Mouse (Mus musculus) brain, adult 2 months (tissue): ENCODE results near the gene Mrgbp.

ENCODE experiments used
- DNase-seq: peaks from one replicate; pipeline ENCODE4 v3.0.0; 2011; ENCODE audit warnings: low read depth, low spot score

The Mrgbp gene

GRCm38 (mm10) chr2:180581002-180581401 lies at the start of gene Mrgbp:
Gene Mrgbp (plus strand): TSS chr2:180581304.
- no peak for DNase-seq

GRCm38 (mm10) chr2:180531671-180532385 lies 49.3 kb upstream of the Mrgbp start:
- DNase-seq, result no peak

- DNase-seq, result no peak
Observed at GRCm38 (mm10) chr2:180532386-180532995, 48.6 kb upstream of the Mrgbp start.

- no peak for DNase-seq
Observed at GRCm38 (mm10) chr2:180533237-180533636, 47.9 kb upstream of the Mrgbp start.

GRCm38 (mm10) chr2:180543675-180544074 lies 37.4 kb upstream of the Mrgbp start:
- DNase-seq, result no peak

- no peak for DNase-seq
Observed at GRCm38 (mm10) chr2:180545046-180545445, 36.1 kb upstream of the Mrgbp start.

- DNase-seq, result peak; percentile 42
Observed at GRCm38 (mm10) chr2:180547384-180548106, 33.6 kb upstream of the Mrgbp start.

- DNase-seq, result no peak
Observed at GRCm38 (mm10) chr2:180552340-180552739, 28.8 kb upstream of the Mrgbp start.

GRCm38 (mm10) chr2:180555219-180555618 lies 25.9 kb upstream of the Mrgbp start:
- peak; percentile 47 for DNase-seq

- DNase-seq, result no peak
Observed at GRCm38 (mm10) chr2:180556470-180556869, 24.6 kb upstream of the Mrgbp start.

GRCm38 (mm10) chr2:180560245-180560644 lies 20.9 kb upstream of the Mrgbp start:
- no peak for DNase-seq

GRCm38 (mm10) chr2:180562146-180562545 lies 19.0 kb upstream of the Mrgbp start:
- peak; percentile 37 for DNase-seq

GRCm38 (mm10) chr2:180563296-180563695 lies 17.8 kb upstream of the Mrgbp start:
- DNase-seq, result no peak

GRCm38 (mm10) chr2:180563841-180564240 lies 17.3 kb upstream of the Mrgbp start:
- DNase-seq, result no peak

- DNase-seq, result peak; percentile 85
Observed at GRCm38 (mm10) chr2:180566240-180566913, 14.7 kb upstream of the Mrgbp start.

GRCm38 (mm10) chr2:180569028-180569643 lies 12.0 kb upstream of the Mrgbp start:
- DNase-seq, result peak; percentile 27

- no peak for DNase-seq
Observed at GRCm38 (mm10) chr2:180576482-180576881, 4.6 kb upstream of the Mrgbp start.

GRCm38 (mm10) chr2:180578686-180579085 lies 2.4 kb upstream of the Mrgbp start:
- DNase-seq, result peak; percentile 85

- peak; percentile 97 for DNase-seq
Observed at GRCm38 (mm10) chr2:180582481-180583153, 1.5 kb downstream of the Mrgbp start.

- DNase-seq, result no peak
Observed at GRCm38 (mm10) chr2:180583154-180583507, 2.0 kb downstream of the Mrgbp start.

- DNase-seq, result no peak
Observed at GRCm38 (mm10) chr2:180588736-180589122, 7.6 kb downstream of the Mrgbp start.
